Mouse (Mus musculus): Measurements from ENCODE around the gene Mllt3.

The Mllt3 gene

DNA sequence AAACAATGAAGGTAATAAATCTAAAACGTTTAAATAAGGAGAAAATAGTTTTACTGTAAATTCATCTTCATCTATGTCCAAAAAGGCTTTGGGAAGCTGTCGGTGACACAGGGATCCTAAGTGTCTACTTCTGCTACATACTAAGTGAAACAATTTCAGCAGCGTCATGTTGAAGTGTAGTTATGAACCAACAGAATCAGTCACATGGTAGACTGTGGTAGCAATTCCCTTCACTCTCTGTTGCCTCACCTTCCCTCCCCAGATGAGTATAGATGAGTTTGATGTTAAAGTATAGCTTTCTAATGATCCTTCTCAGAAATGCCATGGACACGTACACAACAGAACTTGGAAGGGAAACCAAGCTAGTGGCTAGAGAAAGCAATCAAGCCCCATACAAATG lies 79.9 kb downstream of the Mllt3 start:
- no peak for DNase-seq (ENCODE audit: low spot score in 2 of 2)

DNA sequence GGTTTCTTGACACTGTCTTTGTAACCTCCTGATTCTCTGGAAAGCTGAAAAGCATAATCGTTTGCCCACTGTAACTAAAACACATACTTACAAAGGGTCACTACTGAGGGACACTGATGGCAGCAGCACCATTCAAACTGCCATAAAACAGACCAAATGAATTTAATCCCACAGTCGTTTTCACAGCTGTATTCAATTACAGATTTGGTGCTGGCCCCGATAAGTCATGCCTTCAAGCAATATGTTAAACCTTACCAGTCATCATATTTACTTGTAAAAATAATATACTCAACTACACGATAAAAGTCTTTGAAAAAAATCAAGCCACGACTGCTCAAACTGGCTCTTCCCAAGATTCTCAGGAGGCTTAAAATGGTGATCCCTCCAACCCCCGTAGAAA lies 83.7 kb downstream of the Mllt3 start:
- no peak for DNase-seq (ENCODE audit: low spot score in 2 of 2)

DNA sequence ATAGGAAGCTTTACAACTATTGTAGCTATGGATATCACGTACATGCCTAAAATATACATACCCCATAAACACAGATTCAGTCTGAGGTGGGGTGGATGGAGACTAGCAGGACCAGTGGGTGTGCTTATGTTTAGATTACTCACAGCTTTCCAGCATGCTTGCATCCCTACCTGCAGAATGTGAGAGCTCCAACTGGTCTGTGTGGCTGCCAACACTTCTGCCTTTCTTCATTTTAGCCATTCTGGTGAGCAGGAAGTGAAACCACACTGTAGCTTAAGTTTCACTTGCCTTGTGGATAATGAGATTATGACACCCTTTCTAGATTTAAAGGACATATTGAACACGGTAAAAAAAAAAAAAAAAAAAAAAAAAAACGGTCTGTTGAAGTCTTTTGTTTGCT lies 88.8 kb downstream of the Mllt3 start:
- DNase-seq (ENCODE audit: low spot score in 2 of 2), result no peak

DNA sequence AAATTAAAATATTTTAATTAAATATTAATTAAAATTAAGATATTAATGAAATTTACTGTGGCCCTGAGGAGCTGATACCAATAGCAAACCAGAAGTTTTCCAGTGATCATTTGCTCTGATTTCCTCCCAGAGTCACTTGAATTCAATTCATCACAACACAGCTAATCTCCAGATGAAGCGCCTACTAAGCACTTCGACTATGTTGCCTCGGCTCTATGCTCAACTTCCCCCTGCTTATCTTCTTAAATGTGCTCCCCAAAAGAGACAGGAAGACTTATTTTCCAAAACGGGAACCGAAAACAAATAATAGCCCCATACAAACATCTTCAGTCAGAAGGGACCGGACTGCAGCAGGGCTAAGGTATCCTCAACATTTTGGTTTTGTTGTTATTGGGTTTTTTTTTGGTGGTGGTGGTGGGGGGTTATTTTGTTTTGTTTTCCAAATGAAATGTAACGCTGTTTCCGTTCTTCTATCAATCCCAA lies 90.2 kb downstream of the Mllt3 start:
- DNase-seq (ENCODE audit: low spot score in 2 of 2), result no peak

DNA sequence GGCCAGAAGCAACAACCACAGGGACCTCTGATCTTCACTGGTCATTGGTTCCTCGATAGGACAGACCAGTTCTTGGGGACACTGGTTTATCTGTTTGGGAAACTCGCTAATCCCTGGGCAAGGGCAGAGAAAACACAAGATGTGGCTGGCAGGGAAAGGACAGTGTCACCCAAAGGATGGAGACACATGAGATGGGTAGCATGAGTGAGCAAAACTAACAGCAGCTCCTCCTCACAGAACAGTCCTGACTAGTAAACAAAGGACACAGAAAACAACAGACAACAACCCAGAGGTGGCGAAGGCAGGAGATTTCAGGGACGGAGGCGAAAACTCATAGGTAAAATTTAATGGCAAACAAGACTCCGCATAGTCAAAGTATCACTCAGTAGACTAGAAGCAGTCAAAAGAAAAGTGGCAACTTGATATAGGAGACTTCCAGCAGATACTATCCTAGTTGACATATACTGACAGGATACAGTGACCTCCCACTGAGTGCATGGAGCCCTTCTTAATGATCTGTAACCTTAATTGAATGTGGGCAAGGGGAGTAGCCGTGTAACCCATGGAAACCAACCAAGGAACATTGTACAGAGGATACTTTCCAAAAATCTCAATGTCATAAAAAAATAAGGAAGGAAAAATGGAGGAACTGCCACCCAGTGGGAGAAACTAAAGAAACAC lies 93.5 kb downstream of the Mllt3 start:
- DNase-seq (ENCODE audit: low spot score in 2 of 2), result no peak

DNA sequence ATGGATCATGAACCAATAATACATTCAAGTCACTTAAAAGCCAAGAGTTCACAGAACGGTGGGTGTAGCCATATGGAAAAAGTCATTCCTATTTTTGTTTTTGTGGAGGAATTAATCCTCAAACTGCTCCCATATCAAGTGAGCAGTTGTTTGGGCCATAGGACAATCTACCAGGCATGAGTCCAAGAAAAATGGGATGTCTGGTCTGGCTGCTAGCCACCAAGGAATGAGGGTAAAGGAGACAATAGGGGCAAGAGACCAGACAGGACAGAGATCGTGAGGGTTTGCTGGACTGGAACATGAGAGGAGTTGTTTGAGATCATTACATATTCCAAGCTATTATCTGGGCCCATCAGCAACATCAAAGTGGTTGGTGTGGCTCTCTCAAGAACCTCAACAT lies 96.8 kb downstream of the Mllt3 start:
- DNase-seq (ENCODE audit: low spot score in 2 of 2), result no peak

DNA sequence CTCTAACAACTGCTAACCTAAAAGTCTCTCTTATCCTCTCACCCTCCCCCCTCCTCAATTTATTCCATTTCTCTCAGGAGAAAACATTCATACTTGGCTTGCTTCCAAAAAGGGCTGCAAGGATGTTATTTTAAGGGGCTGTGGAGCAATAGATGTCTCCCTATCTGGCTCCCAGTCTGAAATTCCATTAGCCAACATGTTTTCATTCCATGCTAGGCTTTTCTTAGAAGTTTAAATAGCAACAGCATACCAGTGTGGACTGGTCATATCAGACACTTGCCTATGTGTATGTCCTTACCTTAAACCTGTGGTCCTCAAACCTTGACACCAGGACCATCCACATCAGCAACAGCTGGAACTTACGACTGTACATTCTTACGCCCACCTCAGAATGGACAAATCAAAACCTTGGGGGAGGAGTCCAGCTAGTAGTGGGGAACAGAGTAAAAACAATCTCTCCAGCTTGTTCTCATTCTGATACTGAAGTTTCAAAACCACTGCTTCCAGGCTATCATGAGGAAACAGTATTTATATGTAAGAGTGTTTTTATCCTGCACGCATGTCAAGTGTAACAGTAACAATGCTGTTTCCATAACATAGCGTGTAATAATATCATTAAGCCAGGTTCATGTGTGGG lies 99.3 kb downstream of the Mllt3 start:
- no peak for DNase-seq (ENCODE audit: low spot score in 2 of 2)

DNA sequence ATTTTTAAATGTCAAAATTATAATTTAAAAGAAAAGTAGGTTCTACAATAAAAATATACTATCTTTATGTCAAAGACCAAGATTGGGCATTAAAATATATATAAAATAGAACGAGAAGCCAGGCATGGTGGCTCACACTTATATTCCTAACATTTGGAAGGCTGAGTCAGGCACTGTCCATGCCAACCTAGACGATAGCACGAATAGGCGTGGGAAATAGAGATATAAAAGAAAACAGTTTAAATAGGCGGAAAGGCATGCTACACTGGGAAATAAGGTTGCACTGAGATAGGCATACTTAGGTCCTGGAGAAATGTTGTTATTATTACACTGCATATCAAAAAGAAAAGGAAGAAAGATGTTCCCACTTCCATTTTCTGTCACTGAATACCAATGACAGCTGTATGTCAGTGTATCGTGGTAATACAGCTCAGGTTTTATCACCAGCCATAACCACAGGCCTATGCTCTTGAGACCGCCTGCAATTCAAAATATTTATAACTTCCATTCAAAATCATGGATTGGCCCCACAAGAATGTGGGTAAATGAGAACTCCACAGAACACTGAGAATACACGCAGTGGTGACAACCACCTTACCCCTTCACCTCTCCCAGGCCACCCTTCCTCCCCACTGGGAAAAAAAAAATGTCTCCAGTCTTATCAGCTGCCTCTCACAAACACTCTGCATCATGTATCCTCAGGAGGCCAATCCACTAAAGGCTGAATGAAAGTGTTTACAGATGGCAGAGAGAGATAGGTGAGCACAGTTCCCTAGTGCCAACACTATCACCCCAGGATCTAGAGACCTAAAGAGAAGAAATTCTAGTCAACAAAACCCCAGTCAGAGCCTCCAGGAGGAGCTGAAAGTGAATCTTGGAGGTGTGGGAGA lies 102.6 kb downstream of the Mllt3 start:
- DNase-seq (ENCODE audit: low spot score in 2 of 2), result no peak

DNA sequence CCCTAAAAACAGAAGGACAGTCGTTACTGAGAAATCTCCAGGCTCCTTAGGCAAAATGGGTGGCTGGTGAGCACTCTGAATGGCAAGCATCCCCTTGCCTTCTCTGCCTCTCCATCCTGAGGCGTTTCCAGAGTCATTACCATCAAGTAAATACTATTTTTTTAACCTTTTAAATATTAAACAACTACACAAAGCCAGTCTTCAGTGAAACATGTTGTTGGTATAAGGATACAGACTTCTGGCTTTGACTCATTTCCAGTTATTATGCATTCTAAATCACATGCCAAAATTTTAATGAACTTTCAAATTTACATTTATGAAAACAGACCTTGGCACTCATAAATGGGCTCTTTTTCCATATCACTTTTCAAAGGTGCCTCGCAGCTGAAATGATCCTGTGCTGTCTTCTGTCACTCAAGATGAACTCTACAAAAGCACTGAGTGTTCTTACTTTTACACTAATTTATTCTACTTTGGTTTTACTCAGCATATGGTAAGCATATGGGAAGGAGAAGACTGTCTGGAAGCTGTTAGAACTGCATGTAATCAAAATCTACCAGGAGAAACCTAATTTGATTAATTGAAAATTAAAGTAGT lies 104.5 kb downstream of the Mllt3 start:
- no peak for DNase-seq (ENCODE audit: low spot score in 2 of 2)

DNA sequence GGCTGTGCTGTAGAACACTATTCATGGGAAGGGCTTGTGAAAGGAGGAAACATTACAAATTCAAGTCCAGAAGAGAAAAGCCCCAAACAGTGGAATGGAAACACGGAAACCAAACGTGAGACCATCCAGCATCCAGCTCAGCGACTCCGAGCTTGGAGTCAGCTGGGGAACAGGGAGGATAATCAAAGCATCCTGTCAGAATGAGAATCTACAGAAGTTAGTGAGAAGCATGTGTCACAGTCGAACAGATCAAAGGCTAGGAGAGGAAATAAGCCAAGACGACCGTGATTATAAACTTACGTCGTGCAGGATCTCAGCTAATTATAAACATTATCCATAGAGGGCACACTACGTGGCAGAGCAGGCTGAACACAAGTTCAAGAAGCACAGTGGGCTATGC lies 105.8 kb downstream of the Mllt3 start:
- no peak for DNase-seq (ENCODE audit: low spot score in 2 of 2)

DNA sequence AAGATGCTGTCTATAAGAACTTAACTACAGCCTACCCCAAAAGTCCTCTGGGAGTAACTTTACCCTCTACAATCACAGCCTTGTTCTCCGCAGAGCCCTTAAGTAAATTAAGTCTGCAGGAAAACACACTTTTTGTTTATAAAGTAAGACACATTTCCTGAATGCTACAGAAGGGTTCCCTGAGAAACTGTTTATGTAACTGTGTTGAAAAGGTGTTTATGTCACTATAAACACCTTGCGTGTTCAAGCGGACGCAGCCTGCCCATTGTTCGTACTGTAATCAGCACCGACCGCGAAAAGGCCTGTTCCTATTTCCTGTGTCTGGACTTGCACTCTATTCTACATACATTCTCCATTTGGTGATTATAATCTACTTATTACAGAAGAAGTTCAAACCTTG lies 112.5 kb downstream of the Mllt3 start:
- no peak for DNase-seq (ENCODE audit: low spot score in 2 of 2)

DNA sequence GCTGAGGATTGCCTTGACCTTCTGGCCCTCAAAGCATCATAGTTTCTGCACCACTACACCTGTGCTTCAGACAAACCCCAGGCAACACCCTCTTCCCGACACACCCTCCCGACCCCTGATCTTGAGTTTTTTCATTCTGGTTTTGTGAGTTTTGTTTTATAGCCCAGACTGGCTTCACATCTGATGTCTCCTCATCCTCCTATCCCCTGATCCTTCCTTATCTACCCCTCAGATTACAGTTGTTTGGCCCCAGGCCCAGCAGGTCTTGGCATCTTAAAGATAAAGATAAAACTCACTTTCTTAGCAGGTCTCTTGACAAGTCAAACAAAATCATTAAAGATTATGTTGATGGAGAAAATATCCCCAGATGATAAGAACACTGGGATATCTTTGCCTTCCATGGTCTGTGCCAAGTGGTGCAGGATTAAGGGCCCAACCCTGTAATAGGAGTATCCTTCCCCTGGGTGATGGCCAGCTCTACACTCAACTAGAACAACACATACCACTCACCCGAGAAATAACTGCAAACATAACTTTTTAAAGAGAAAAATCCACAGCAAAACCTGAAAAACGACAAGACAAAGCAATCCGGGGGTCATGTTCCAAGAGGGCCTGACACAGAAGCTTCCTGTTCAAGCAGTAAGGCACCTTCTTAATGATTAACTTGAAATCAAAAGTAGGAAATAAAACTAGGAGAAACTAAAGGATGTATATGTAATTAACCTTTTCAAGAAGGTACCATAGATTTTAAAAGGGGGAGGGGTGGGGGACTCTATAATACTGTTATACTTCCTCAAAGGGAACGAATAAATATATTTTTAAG lies 121.8 kb downstream of the Mllt3 start:
- no peak for DNase-seq (ENCODE audit: low spot score in 2 of 2)

DNA sequence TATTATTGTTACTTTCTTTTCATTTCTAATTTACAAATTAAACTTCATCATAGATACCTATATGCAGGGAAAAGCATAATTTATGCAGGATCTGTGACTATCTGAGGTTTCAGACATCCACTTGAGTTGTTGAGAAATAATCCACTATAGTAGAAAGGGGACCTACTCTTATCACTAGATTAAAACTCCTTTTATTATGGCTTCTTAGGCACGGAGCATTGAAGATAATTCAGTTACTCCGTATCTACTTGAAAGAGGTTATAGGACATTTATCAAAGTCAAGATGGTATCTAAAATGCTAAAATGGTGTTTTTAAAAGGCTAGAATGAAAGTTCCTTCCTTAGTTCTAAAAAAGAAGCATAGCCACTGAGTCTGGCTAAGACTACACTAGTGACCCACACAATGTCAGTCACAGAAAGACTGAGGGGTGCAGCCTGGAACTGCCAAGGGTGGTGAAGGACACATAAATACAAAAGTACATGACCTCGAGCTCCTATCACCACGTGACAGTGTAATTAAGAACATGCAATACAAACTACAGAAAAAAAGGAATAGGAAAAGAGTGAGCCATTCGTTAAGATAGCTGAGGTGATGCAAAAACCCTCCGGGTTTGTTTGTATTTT lies 127.9 kb downstream of the Mllt3 start:
- no peak for DNase-seq (ENCODE audit: low spot score in 2 of 2)

DNA sequence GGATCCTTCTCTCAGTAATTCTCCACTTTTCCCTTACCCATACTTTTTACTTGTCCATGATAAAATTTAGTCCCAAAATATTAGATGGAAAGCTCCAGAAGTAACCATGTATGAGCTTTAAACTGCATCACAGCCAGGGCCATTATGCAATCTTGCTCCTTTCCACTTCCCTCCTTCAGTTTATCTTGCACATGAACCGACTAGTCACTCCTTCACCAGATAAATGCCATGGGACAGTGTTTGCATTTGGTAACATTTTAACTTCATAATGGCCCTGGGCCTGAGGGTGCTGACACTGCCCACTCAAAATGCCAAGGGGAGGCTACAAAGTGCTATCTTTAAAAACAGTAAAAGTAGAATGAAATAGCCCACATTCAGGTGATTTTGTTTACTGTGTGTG lies 128.4 kb downstream of the Mllt3 start:
- no peak for DNase-seq (ENCODE audit: low spot score in 2 of 2)

DNA sequence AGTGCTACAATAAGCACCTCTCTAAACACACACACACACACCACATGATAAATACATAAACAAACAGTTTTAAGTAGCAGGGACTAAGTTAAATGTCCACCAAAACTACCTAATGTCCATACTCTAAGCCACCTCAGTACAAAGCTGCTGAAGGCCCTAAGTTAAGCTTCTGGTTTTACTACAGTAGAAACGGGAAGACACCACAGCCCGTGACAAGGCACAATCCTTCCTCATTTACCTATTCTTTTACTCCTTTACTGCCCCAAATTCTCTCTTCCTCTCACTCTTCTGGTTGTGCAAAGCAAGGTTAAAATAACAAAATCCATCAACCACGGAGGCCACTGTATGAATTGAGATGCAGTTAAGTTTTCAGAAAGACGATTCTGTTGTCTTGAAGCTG lies 130.6 kb downstream of the Mllt3 start:
- DNase-seq (ENCODE audit: low spot score in 2 of 2), result no peak

DNA sequence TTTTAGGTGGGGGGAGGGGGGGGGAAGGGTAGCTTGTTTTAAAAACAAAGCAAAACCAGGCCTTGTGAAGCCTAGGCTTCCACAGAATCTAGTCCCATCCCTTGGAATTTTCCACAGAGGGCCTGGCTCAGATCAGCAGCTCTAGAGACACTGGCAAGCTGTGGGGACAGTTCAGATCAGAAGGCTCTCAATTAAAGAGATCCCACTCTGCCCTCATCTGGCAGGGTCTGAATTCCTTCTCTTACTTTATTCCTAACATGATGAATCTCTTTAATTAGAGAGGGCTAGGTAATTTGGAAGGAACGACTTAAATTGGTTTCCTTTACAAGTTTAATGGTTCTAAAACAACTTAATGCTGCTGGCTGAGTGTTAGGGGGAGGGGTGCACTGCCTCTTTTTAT lies 132.0 kb downstream of the Mllt3 start:
- no peak for DNase-seq (ENCODE audit: low spot score in 2 of 2)

DNA sequence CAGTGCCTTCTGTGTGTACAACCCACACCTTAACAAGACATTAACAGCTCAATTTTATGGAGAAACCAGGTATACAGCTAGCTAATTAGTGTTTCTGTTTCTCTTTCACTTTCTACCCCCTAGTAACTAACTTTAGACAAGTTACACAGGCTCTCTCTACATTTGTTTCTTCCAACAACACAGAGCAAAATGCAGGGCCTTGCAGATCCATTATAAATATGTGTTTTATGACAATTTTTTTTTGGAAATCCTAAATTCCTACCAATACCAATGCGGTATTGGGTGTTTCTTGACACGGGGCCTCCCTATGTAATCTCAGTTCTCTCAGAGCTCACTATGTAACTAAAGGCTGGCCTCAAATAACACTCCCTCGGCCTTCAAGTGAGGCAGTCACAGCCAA lies 139.7 kb downstream of the Mllt3 start:
- no peak for DNase-seq (ENCODE audit: low spot score in 2 of 2)

DNA sequence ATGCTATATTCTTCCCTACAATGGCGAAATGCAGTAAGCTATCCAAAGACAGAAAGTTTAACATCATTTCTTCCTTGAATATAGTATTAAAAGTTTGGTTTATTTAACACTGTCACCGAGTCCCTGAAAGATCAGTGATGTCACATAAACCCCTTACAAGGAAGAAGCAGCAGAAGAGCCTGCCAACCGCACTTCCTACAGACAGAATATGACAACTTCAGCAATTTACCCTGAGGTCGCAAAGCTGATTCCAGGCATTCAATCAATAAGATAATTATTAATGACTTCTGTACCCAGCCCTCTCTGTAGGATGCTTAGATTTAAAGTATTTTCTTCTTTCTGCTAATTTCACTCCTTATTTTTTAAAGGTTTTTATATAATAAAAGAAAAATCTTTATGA lies 140.2 kb downstream of the Mllt3 start:
- DNase-seq (ENCODE audit: low spot score in 2 of 2), result no peak

DNA sequence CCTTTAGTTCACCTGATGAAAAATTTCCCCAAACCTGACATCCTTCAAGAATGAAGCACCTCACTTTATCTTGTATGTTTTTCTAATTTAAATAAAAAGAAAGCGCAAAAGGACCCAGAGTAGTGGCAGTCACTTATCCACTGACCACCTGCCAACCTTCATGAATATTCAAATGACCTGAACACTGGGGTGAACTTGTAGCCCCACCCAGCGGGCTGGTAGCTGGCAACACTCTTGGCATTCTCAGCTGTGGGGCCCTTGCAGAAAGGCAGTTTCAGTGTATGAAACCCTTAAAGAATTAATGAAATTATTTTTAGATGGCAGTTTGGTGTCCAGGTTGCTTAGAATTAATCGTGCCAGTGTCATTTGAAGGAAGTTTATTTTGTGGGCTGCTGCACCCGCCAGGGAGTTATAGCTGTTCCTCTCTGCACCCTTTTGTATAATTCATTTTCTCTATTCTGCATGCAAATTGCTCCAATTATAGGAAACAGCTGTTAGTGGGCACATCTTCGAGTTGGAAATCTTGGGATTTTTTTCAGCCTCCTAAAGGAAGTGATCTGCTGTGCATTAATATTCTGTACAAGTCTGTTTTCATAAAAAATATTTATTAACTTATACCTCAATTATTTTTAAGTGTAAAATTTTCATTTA lies 149.8 kb downstream of the Mllt3 start:
- no peak for DNase-seq (ENCODE audit: low spot score in 2 of 2)

DNA sequence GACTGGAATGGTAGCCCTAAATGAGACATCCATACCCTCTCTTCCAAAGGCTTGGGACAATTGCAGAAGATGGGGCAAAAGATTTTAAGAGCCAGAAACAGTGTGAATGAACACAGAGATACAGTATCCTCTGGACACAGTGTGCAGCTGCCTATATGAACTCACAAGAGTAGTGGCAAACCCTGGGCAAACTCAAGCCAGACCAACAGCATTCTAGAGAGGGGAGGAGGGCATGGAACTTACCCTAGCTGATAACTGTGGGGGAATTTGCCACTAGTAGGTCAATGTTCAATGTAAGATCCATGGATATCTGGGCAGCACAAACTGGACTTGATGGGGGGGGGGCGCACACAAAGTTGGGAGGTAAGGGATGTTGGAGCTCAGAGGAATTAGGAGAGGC lies 151.2 kb downstream of the Mllt3 start:
- no peak for DNase-seq (ENCODE audit: low spot score in 2 of 2)

DNA sequence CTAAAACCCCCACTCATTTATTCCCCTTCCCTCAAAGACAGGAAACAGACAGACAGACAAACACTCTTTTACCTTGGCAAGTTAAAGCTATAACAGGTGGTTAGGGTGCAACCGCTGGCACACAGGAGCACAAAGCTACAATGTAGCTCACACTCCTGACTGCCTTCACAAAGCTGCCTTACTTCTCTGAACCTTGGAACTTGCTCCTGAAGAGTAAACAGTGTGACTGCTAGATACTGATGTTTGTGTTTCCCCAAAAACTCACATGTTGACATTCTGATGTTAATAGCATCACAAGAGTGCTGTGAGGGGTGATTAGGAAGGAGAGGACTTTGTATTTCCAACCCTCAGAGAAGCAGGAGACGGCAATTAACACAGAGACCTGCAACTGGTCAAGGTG lies 151.6 kb downstream of the Mllt3 start:
- no peak for DNase-seq (ENCODE audit: low spot score in 2 of 2)

All from spleen, postnatal 14 days (tissue).